Mouse (Mus musculus) hindbrain, embryonic 13.5 days (tissue): ENCODE results near the gene Sstr5. TPM values are rescaled to one million over a fixed set of nuclear protein-coding genes. Genes with fewer than 3 reads are reported as not detected.

Source experiments
- ATAC-seq: fragments of 200-750 bp; cut with Nextera tagmentation; 2 replicates; pipeline ENCODE4 v1.8.0; 2017; ENCODE audit warnings: moderate TSS enrichment; ENCODE audit not compliant: low FRiP score
- H3K27ac ChIP-seq: fragments of 300-500 bp; sonication (generic); 2 replicates; pipeline ENCODE4 v1.5.1; 2015; ENCODE audit warnings: inconsistent platforms, mild to moderate bottlenecking, moderate library complexity
- H3K27me3 ChIP-seq: fragments of 300-500 bp; sonication (generic); 2 replicates; pipeline ENCODE4 v1.6.1; 2015; ENCODE audit warnings: mild to moderate bottlenecking, inconsistent platforms
- H3K36me3 ChIP-seq: fragments of 300-500 bp; sonication (generic); 2 replicates; pipeline ENCODE4 v1.6.1; 2015; ENCODE audit warnings: mild to moderate bottlenecking, inconsistent platforms
- H3K4me1 ChIP-seq: fragments of 300-500 bp; sonication (generic); replicated peaks from 2 replicates; pipeline ENCODE4 v1.6.1; 2015; ENCODE audit warnings: inconsistent platforms
- H3K4me2 ChIP-seq: fragments of 300-500 bp; sonication (generic); 2 replicates; pipeline ENCODE4 v1.6.1; 2015; ENCODE audit warnings: inconsistent platforms, mild to moderate bottlenecking, moderate library complexity
- H3K4me3 ChIP-seq: fragments of 300-500 bp; sonication (generic); 2 replicates; pipeline ENCODE4 v1.5.1; 2015; ENCODE audit warnings: mild to moderate bottlenecking, inconsistent platforms
- H3K9ac ChIP-seq: fragments of 300-500 bp; sonication (generic); 2 replicates; pipeline ENCODE4 v1.6.1; 2015; ENCODE audit warnings: mild to moderate bottlenecking, inconsistent platforms
- H3K9me3 ChIP-seq: fragments of 300-500 bp; sonication (generic); 2 replicates; pipeline ENCODE4 v1.6.1; 2016; ENCODE audit warnings: inconsistent platforms
- WGBS: fragments of 180-500 bp; shearing (Covaris S2); methylation state at CpG from one replicate; pipeline ENCODE4 v1.1.7; 2015; 5-methylcytosine and 5-hydroxymethylcytosine counted together
- polyA plus RNA-seq: library from polyadenylated mRNA; unstranded; fragments of >200 nt; fragmentation: Nextera tagmentation; extraction: Ambion mirVana; gene quantifications from 2 replicates; pipeline ENCODE4 v1.2.1, GENCODE M21; 2015

Sstr5 gene
- 0.38 and 0.45 TPM in 2 replicates for polyA plus RNA-seq

DNA sequence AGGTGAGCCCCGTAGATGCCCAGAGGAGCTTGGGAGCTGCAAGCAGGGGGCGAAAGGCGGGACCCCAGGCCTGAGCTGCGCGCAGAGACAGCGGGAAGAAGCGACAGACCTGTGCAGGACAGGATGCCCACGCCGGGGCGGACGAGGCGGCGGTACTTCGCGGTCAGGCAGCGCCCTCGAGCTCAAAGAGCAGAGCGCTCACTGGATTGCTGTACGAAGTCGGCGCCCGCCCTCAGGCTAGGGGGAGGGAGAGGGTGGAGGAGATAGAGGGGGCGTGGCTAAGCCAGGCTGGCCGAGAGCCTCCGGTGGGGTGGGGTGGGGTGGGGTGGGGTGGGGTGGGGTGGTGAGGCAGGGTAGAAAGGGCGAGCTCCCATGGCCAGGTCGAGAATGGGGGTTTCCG lies at the start of gene Sstr5:
Sstr5 (minus strand) TSS at position 276 of the 400 bp plus-strand sequence.
- H3K27me3 ChIP-seq, result peaks cover 63% of the 10 kb centered on the region
- no peak within 1 kb of the TSS for H3K27ac ChIP-seq
- H3K9me3 ChIP-seq, result no peaks in the 10 kb centered on the region
- peak within 1 kb of the TSS; percentile 37 for H3K4me3 ChIP-seq
- no peaks in the 10 kb centered on the region for H3K36me3 ChIP-seq
- peaks cover 8% of the 10 kb centered on the region for H3K4me1 ChIP-seq
- 2% methylated on average over 14 of the region's 28 CpGs for WGBS
- H3K9ac ChIP-seq, result peak within 1 kb of the TSS; percentile 70
- H3K4me2 ChIP-seq, result peak within 1 kb of the TSS; percentile 58
- ATAC-seq, result no peak

- Histone ChIP-seq H3K4me2 (no peak overlapping the region), H3K27ac (no peak overlapping the region), H3K36me3 (no peaks in the 10 kb centered on the region), H3K27me3 (no peaks in the 10 kb centered on the region), H3K9ac (no peak overlapping the region), H3K4me1 (peaks cover 15% of the 10 kb centered on the region), H3K9me3 (no peaks in the 10 kb centered on the region), H3K4me3 (no peak overlapping the region)
- ATAC-seq, result no peak
- WGBS, result 90% methylated on average over 4 of the region's 4 CpGs
These were observed 44.7 kb upstream of the Sstr5 start for GRCm38 (mm10) chr17:25541768-25542167.

- H3K4me3 ChIP-seq, result no peak overlapping the region
- peaks cover 15% of the 10 kb centered on the region for H3K4me1 ChIP-seq
- H3K27me3 ChIP-seq, result no peaks in the 10 kb centered on the region
- no peak overlapping the region for H3K4me2 ChIP-seq
- no peak for ATAC-seq
- no peaks in the 10 kb centered on the region for H3K36me3 ChIP-seq
- H3K27ac ChIP-seq, result no peak overlapping the region
- H3K9me3 ChIP-seq, result no peaks in the 10 kb centered on the region
- H3K9ac ChIP-seq, result no peak overlapping the region
- WGBS, result 84% methylated on average over 5 of the region's 5 CpGs
These were observed 43.6 kb upstream of the Sstr5 start for GRCm38 (mm10) chr17:25540731-25541130.

DNA sequence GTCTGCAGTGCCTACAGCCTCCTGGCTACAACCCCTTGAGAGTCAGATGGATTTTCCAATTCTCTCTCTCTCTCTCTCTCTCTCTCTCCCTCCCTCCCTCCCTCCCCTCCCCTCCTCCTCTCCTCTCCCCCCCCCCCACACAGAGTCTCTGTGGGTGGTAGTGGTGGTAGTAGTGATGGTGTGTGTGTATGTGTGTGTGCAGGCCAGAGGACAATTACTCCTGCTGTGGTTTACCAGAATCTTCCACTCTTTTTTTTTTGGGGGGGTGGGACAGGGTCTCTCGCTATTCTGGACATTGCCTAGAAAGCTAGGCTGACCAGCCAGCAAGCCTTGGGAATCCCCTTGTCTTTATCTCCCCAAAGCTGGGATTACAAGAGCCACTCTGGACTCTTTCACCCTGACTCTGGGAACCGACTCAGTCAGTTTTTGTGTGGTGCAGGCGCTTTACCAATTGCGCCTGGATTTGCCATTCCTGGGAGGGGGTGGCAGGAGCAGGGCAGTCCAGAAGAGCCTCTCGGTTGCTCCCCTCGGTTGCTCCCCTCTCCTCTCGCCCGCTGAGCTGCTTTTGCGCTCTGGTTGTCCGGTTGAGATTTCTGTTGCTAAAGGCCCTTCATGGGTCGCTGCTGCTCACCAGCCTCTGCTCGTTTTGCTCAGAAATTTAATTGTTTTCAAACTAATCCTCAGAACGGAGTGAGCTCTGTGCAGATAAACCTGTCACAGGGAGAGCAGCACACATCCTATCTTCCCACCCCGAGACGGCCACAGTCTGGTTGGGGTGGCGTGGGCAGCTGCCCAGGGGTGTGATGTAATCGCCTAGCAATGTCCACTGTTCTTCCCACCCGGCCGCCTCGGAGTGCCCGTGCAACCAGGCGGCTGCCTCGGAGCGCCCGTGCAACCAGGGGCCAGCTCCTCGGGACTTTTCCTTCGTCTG lies 42.1 kb upstream of the Sstr5 start:
- Histone ChIP-seq H3K27me3 (no peaks in the 10 kb centered on the region), H3K27ac (peak overlapping the region; percentile 58), H3K4me1 (peaks cover 15% of the 10 kb centered on the region), H3K9me3 (no peaks in the 10 kb centered on the region), H3K4me3 (no peak overlapping the region), H3K9ac (peak overlapping the region; percentile 43; the same call in 1 of the 2 replicates), H3K36me3 (no peaks in the 10 kb centered on the region), H3K4me2 (peak overlapping the region; percentile 20; the same call in 1 of the 2 replicates)
- 29% methylated on average over 27 of the region's 27 CpGs for WGBS
- no peak for ATAC-seq

DNA sequence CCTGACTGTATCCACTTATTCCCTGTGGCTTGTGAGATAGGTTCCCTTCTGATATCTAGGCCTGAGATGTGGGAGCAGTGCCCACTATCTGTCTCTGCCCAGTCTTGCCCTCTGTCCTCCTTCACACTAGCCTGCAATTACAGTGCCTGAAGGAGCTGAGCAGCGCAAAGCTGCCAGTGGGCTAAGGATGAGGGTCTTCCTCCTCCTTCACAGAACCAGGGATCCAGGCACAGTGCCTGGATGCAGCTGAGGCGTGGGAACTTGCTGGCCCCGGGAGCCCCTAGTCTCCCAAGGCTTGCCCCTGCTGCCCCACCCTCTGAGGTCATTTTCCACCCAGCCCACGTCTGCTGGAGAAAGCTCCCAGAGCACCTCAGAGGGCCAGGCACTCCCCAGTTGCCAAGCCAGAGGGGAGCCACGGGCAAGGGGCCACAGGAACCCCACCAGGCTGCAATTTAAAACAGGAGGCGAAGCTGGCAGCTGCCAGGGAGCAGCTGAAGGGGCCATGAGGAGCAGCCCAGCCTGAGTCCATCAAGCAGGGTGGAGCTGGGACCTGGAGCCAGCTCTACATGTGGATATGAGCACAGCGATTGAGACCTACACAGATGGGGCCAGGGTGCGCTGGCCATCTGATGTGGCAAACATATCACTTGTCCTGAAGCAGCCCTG lies 33.4 kb upstream of the Sstr5 start:
- no peaks in the 10 kb centered on the region for H3K9me3 ChIP-seq
- H3K4me2 ChIP-seq, result no peak overlapping the region
- no peak overlapping the region for H3K4me3 ChIP-seq
- no peaks in the 10 kb centered on the region for H3K36me3 ChIP-seq
- 0 out of 2 replicates have a peak, but pooled peaks cover 4% of the 10 kb centered on the region for H3K4me1 ChIP-seq
- no peak for ATAC-seq
- no peak overlapping the region for H3K27ac ChIP-seq
- no peaks in the 10 kb centered on the region for H3K27me3 ChIP-seq
- 66% methylated on average over 8 of the region's 8 CpGs for WGBS
- no peak overlapping the region for H3K9ac ChIP-seq

DNA sequence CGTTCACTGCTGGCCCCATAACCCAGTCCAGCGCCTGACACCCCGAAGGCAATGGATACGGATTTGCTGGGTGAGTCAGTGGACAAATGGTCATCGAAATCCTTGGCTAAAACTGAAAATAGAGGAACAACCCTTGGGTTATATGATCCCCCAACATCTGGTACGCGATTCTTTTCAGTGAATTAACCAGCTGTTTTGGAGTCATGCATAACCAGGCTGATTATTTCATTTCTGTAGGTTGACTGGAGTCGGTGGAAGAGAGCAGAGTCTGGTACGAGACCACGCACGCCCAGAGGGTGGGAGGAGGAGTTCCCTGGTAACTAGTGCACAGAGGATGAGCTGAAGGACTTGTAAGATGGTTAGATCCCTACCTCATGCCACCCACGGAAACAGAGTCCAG lies 25.0 kb upstream of the Sstr5 start:
- Histone ChIP-seq H3K36me3 (no peaks in the 10 kb centered on the region), H3K4me3 (no peak overlapping the region), H3K27ac (no peak overlapping the region), H3K4me2 (no peak overlapping the region), H3K27me3 (0 out of 2 replicates have a peak, but pooled peaks cover 9% of the 10 kb centered on the region), H3K9ac (no peak overlapping the region), H3K4me1 (peaks cover 28% of the 10 kb centered on the region), H3K9me3 (no peaks in the 10 kb centered on the region)
- WGBS, result 86% methylated on average over 12 of the region's 12 CpGs
- no peak for ATAC-seq

DNA sequence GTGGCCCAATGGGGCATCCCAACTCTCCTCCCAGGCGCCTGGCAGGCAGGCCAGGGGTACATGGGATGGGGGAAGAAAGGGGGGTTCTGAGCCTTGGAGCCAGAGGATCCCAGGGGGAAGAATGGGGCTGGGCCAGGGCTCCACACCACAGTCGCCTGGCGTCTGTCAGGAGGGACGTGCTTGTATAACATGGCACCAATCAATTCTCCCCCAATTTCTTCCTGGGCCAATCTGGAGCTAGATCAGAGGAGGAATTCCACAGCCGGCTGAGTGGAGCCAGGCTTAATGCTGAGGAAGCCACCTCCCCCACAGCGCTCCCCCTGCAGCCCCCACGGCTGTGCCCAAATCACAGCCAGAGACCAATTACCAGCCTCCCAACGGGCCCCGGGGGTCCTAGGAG lies 23.4 kb upstream of the Sstr5 start:
- no peak overlapping the region for H3K4me2 ChIP-seq
- no peaks in the 10 kb centered on the region for H3K9me3 ChIP-seq
- 0 out of 2 replicates have a peak, but pooled peaks cover 9% of the 10 kb centered on the region for H3K27me3 ChIP-seq
- ATAC-seq, result no peak
- WGBS, result 56% methylated on average over 9 of the region's 9 CpGs
- H3K4me3 ChIP-seq, result no peak overlapping the region
- no peak overlapping the region for H3K9ac ChIP-seq
- no peak overlapping the region for H3K27ac ChIP-seq
- H3K36me3 ChIP-seq, result no peaks in the 10 kb centered on the region
- peaks cover 35% of the 10 kb centered on the region for H3K4me1 ChIP-seq

GRCm38 (mm10) chr17:25519511-25519910 lies 22.4 kb upstream of the Sstr5 start:
- Histone ChIP-seq H3K4me3 (no peak overlapping the region), H3K9ac (no peak overlapping the region), H3K27me3 (0 out of 2 replicates have a peak, but pooled peaks cover 9% of the 10 kb centered on the region), H3K4me1 (peaks cover 35% of the 10 kb centered on the region), H3K36me3 (no peaks in the 10 kb centered on the region), H3K9me3 (no peaks in the 10 kb centered on the region), H3K27ac (no peak overlapping the region), H3K4me2 (no peak overlapping the region)
- ATAC-seq, result no peak
- WGBS, result 48% methylated on average over 5 of the region's 5 CpGs

DNA sequence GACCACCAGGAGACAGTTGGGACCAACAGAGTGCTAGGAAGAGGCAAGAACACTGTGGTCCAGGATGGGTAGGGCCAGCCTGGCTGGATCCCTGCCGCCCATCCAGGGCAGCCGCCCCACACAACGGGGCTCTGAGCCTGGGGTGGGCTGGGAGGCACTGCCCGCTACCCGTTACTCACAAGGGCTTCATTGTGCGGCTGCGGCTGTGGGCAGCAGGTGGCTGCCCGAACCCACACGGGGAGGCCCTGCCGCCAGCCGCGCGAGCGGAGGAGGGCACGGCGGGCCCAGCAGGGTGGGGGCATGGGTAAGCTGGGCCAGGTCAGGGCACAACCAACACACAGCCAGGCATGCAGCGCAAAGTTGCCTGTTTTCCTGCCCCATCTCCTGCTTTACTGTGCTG lies 21.1 kb upstream of the Sstr5 start:
- no peak overlapping the region for H3K4me3 ChIP-seq
- no peak overlapping the region for H3K4me2 ChIP-seq
- 0 out of 2 replicates have a peak, but pooled peaks cover 2% of the 10 kb centered on the region for H3K27me3 ChIP-seq
- 59% methylated on average over 17 of the region's 17 CpGs for WGBS
- peaks cover 35% of the 10 kb centered on the region for H3K4me1 ChIP-seq
- H3K36me3 ChIP-seq, result no peaks in the 10 kb centered on the region
- H3K9ac ChIP-seq, result no peak overlapping the region
- no peak overlapping the region for H3K27ac ChIP-seq
- 0 out of 2 replicates have a peak, but pooled peaks have one; percentile 43 for ATAC-seq
- H3K9me3 ChIP-seq, result no peaks in the 10 kb centered on the region

GRCm38 (mm10) chr17:25516315-25516714 lies 19.2 kb upstream of the Sstr5 start:
- no peak for ATAC-seq
- Histone ChIP-seq H3K27me3 (0 out of 2 replicates have a peak, but pooled peaks cover 6% of the 10 kb centered on the region), H3K36me3 (no peaks in the 10 kb centered on the region)

GRCm38 (mm10) chr17:25514055-25514454 lies 17.0 kb upstream of the Sstr5 start:
- no peak overlapping the region for H3K4me3 ChIP-seq
- no peak for ATAC-seq
- H3K4me1 ChIP-seq, result peaks cover 25% of the 10 kb centered on the region
- no peaks in the 10 kb centered on the region for H3K36me3 ChIP-seq
- 0 out of 2 replicates have a peak, but pooled peaks cover 6% of the 10 kb centered on the region for H3K27me3 ChIP-seq
- no peak overlapping the region for H3K27ac ChIP-seq
- H3K9ac ChIP-seq, result no peak overlapping the region
- no peaks in the 10 kb centered on the region for H3K9me3 ChIP-seq
- H3K4me2 ChIP-seq, result no peak overlapping the region
- WGBS, result 95% methylated on average over 2 of the region's 2 CpGs

More at GRCm38 (mm10) chr17:25516315-25516714, 19.2 kb upstream of the Sstr5 start:
- peaks cover 35% of the 10 kb centered on the region for H3K4me1 ChIP-seq
- H3K9ac ChIP-seq, result no peak overlapping the region
- 43% methylated on average over 5 of the region's 5 CpGs for WGBS
- no peak overlapping the region for H3K27ac ChIP-seq
- H3K4me3 ChIP-seq, result no peak overlapping the region
- no peak overlapping the region for H3K4me2 ChIP-seq
- H3K9me3 ChIP-seq, result no peaks in the 10 kb centered on the region

- H3K9ac ChIP-seq, result no peak overlapping the region
- H3K4me2 ChIP-seq, result no peak overlapping the region
- no peaks in the 10 kb centered on the region for H3K36me3 ChIP-seq
- no peak overlapping the region for H3K4me3 ChIP-seq
- H3K9me3 ChIP-seq, result no peaks in the 10 kb centered on the region
- no peak for ATAC-seq
- H3K4me1 ChIP-seq, result peaks cover 18% of the 10 kb centered on the region
- no peak overlapping the region for H3K27ac ChIP-seq
- 81% methylated on average over 3 of the region's 3 CpGs for WGBS
- H3K27me3 ChIP-seq, result peaks cover 10% of the 10 kb centered on the region; the same call in 1 of the 2 replicates
These were observed 14.8 kb upstream of the Sstr5 start for GRCm38 (mm10) chr17:25511876-25512275.
